Mouse (Mus musculus) adipocyte (in vitro differentiated cells): ENCODE results near the gene a.
"Not testable (repeated sequence)": the region's sequence is repeated elsewhere in the genome, so short reads cannot be mapped to it uniquely, and the experiment has no call there.

Source experiments
- DNase-seq: peaks from one replicate; pipeline ENCODE4 v3.0.0-alpha.2; 2016; ENCODE audit warnings: low spot score

a gene

GRCm38 (mm10) chr2:154991411-154991810 is 200.2 kb downstream of the a start:
- no peak for DNase-seq

GRCm38 (mm10) chr2:154992083-154992482 is 200.9 kb downstream of the a start:
- DNase-seq = no peak

- no peak for DNase-seq
These were observed 214.3 kb downstream of the a start for GRCm38 (mm10) chr2:155005491-155005890.

- DNase-seq = no peak
These were observed 220.0 kb downstream of the a start for GRCm38 (mm10) chr2:155011086-155011656.

GRCm38 (mm10) chr2:155012991-155013390 is 221.8 kb downstream of the a start:
- no peak for DNase-seq

GRCm38 (mm10) chr2:155016751-155017150 is 225.5 kb downstream of the a start:
- DNase-seq = not testable (repeated sequence)

- not testable (repeated sequence) for DNase-seq
These were observed 227.1 kb downstream of the a start, which contains the start of gene Gm14226 for GRCm38 (mm10) chr2:155018251-155018755. TSS of gene Gm14226 (plus strand) at chr2:155018266.

GRCm38 (mm10) chr2:155018762-155019641 is 227.8 kb downstream of the a start:
- DNase-seq = no peak

GRCm38 (mm10) chr2:155019673-155020072 is 228.5 kb downstream of the a start:
- peak; percentile 76 for DNase-seq

GRCm38 (mm10) chr2:155020247-155020826 is 229.1 kb downstream of the a start:
- DNase-seq = not testable (repeated sequence)

- DNase-seq = no peak
These were observed 239.6 kb downstream of the a start for GRCm38 (mm10) chr2:155030831-155031230.

- no peak for DNase-seq
These were observed 241.9 kb downstream of the a start for GRCm38 (mm10) chr2:155032938-155033710.

- no peak for DNase-seq
These were observed 248.8 kb downstream of the a start for GRCm38 (mm10) chr2:155039956-155040355.

- no peak for DNase-seq
These were observed 253.3 kb downstream of the a start for GRCm38 (mm10) chr2:155044542-155044941.

- no peak for DNase-seq
These were observed 253.9 kb downstream of the a start for GRCm38 (mm10) chr2:155045075-155045474.

GRCm38 (mm10) chr2:155046803-155047202 is 255.6 kb downstream of the a start:
- no peak for DNase-seq

- DNase-seq = no peak
These were observed 256.4 kb downstream of the a start for GRCm38 (mm10) chr2:155047452-155048178.

- peak; percentile 64 for DNase-seq
These were observed 258.9 kb downstream of the a start for GRCm38 (mm10) chr2:155050108-155050503.

- peak; percentile 98 for DNase-seq
These were observed 259.5 kb downstream of the a start for GRCm38 (mm10) chr2:155050504-155051236.

GRCm38 (mm10) chr2:155051622-155052351 is 260.6 kb downstream of the a start:
- DNase-seq = no peak
